Mouse (Mus musculus): ENCODE measurements around the gene Sept6. TPM values are rescaled to one million over a fixed set of nuclear protein-coding genes. Genes with fewer than 3 reads are reported as not detected.

The Sept6 gene
- polyA plus RNA-seq, 1 experiment from 2014 or later, result 3.9 TPM

DNA sequence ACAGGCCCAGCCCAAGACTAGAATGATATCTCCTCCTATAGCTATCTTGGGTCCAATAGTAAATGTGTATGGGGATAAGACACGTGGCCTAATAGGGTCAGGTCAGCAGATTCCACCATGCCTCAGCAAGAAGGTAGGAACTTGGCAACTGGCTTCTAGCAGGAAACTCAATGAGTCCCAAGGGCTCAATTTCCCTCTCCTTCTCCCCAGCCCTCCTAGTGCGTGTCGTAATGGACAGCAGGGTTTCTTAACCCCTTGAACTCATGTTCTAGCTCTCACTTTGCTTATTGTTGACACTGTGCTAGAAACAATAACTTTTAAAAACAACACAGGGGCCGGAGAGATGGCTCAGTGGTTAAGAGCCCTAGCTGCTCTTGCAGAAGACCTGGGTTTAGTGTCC lies 22.1 kb downstream of the Sept6 start:
- Histone ChIP-seq H3K36me3 (replicated peaks) (no peaks in the 10 kb centered on the region), H3K4me1 (replicated peaks) (no peaks in the 10 kb centered on the region), H3K27ac (replicated peaks) (no peak overlapping the region), H3K27me3 (no peaks in the 10 kb centered on the region), H3K9me3 (replicated peaks) (no peaks in the 10 kb centered on the region), H3K4me3 (replicated peaks) (no peak overlapping the region), H3K9ac (no peak overlapping the region), H3K4me2 (no peak overlapping the region)
- WGBS (ENCODE audit: insufficient replicate concordance), result 56% methylated on average over 4 of the region's 4 CpGs
- ATAC-seq (ENCODE audit: insufficient read depth), result no peak

- Histone ChIP-seq H3K27ac (replicated peaks) (no peak overlapping the region), H3K4me3 (replicated peaks) (no peak overlapping the region), H3K9ac (no peak overlapping the region), H3K4me1 (replicated peaks) (no peaks in the 10 kb centered on the region; the same call in 1 of the 2 replicates), H3K27me3 (no peaks in the 10 kb centered on the region), H3K36me3 (replicated peaks) (no peaks in the 10 kb centered on the region), H3K9me3 (replicated peaks) (no peaks in the 10 kb centered on the region), H3K4me2 (no peak overlapping the region)
- 34% methylated on average over 2 of the region's 2 CpGs for WGBS (ENCODE audit: insufficient replicate concordance)
- ATAC-seq (ENCODE audit: insufficient read depth), result 0 out of 2 replicates have a peak, but pooled peaks have one; percentile 18
Measured at GRCm38 (mm10) chrX:36956674-36957073, 34.9 kb downstream of the Sept6 start.

- Histone ChIP-seq H3K27ac (replicated peaks) (no peak overlapping the region), H3K9ac (no peak overlapping the region), H3K27me3 (no peaks in the 10 kb centered on the region), H3K4me1 (replicated peaks) (no peaks in the 10 kb centered on the region), H3K9me3 (replicated peaks) (no peaks in the 10 kb centered on the region), H3K4me2 (no peak overlapping the region), H3K4me3 (replicated peaks) (no peak overlapping the region), H3K36me3 (replicated peaks) (no peaks in the 10 kb centered on the region)
- no peak for ATAC-seq (ENCODE audit: insufficient read depth)
- WGBS (ENCODE audit: insufficient replicate concordance), result 73% methylated on average over 3 of the region's 3 CpGs
Measured at GRCm38 (mm10) chrX:36941106-36941505, 50.5 kb downstream of the Sept6 start.

DNA sequence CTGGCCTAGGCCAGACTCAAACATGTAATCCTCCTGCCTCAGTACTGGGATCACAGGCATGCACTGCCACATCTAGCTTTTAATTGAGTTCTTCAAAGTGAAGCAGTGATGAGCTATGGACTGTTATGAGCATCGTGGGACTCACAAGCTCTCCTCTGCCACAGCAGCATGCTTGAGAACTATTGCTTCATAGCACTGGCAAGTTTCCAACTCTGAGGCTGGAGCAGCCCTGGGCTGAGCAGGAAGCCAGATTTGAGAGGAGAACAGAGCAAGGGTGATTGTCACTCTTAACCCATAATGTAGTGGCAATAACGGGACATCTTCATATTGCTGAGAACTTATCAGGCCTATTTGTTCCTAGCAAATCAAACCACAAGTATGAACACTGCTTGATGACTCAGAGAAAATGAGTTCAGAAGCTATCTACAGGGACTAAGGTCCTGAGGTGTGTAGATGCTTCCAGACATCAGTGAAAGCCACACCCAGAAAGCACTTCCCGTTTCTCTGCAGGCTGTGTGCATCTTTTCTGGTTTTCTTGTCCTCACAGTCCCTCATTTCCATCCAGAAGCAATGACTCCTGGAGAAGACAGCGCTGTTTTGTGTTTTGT lies 51.7 kb downstream of the Sept6 start:
- no peaks in the 10 kb centered on the region for H3K27me3 ChIP-seq
- no peak overlapping the region for H3K4me2 ChIP-seq
- ATAC-seq (ENCODE audit: insufficient read depth), result no peak
- no peaks in the 10 kb centered on the region for H3K36me3 ChIP-seq (replicated peaks)
- H3K9ac ChIP-seq, result no peak overlapping the region
- WGBS (ENCODE audit: insufficient replicate concordance), result 49% methylated on average over 4 of the region's 4 CpGs
- H3K4me1 ChIP-seq (replicated peaks), result no peaks in the 10 kb centered on the region
- H3K27ac ChIP-seq (replicated peaks), result no peak overlapping the region
- no peaks in the 10 kb centered on the region for H3K9me3 ChIP-seq (replicated peaks)
- H3K4me3 ChIP-seq (replicated peaks), result no peak overlapping the region

- no peak overlapping the region for H3K9ac ChIP-seq
- no peaks in the 10 kb centered on the region for H3K9me3 ChIP-seq (replicated peaks)
- no peaks in the 10 kb centered on the region for H3K4me1 ChIP-seq (replicated peaks)
- no peaks in the 10 kb centered on the region for H3K27me3 ChIP-seq
- H3K4me3 ChIP-seq (replicated peaks), result no peak overlapping the region
- 61% methylated on average over 7 of the region's 7 CpGs for WGBS (ENCODE audit: insufficient replicate concordance)
- no peak overlapping the region for H3K4me2 ChIP-seq
- H3K27ac ChIP-seq (replicated peaks), result no peak overlapping the region
- ATAC-seq (ENCODE audit: insufficient read depth), result no peak
- H3K36me3 ChIP-seq (replicated peaks), result no peaks in the 10 kb centered on the region
Measured at GRCm38 (mm10) chrX:36935326-36935966, 56.1 kb downstream of the Sept6 start.

- ATAC-seq (ENCODE audit: insufficient read depth), result no peak
- no peak overlapping the region for H3K9ac ChIP-seq
- H3K27ac ChIP-seq (replicated peaks), result no peak overlapping the region
- 41% methylated on average over 1 of the region's 1 CpGs for WGBS (ENCODE audit: insufficient replicate concordance)
- no peak overlapping the region for H3K4me3 ChIP-seq (replicated peaks)
- H3K9me3 ChIP-seq (replicated peaks), result no peaks in the 10 kb centered on the region
- no peak overlapping the region for H3K4me2 ChIP-seq
- H3K4me1 ChIP-seq (replicated peaks), result no peaks in the 10 kb centered on the region
- H3K36me3 ChIP-seq (replicated peaks), result no peaks in the 10 kb centered on the region
- H3K27me3 ChIP-seq, result no peaks in the 10 kb centered on the region
Measured at GRCm38 (mm10) chrX:36930574-36930973, 61.0 kb downstream of the Sept6 start.

DNA sequence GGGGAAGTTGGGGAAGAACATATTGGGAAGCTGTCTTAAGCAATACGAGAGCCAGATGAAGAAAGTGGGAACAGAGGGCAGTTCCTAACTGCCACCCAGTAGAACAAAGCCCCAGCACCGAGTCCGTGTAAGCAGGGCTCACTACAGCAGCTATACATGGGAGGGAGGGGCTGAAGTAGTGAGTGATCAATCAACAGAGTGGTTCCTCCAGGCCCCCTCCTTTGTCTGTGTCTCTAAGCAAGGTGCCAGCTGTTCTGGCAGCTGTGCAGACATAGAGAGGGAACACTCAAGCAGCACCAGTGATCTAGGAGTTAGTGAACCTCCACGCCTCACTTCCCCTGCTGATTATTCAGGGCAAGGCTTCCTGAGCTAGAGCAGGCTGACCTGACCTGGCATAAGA lies 61.9 kb downstream of the Sept6 start:
- whole genome bisulfite sequencing (ENCODE audit: insufficient replicate concordance), result 52% methylated on average over 4 of the region's 4 CpGs
- H3K4me3 ChIP-seq (replicated peaks), result no peak overlapping the region
- H3K4me2 ChIP-seq, result no peak overlapping the region
- no peaks in the 10 kb centered on the region for H3K4me1 ChIP-seq (replicated peaks)
- no peaks in the 10 kb centered on the region for H3K27me3 ChIP-seq
- H3K9ac ChIP-seq, result no peak overlapping the region
- no peak for ATAC-seq (ENCODE audit: insufficient read depth)
- H3K27ac ChIP-seq (replicated peaks), result no peak overlapping the region
- H3K9me3 ChIP-seq (replicated peaks), result no peaks in the 10 kb centered on the region
- no peaks in the 10 kb centered on the region for H3K36me3 ChIP-seq (replicated peaks)

DNA sequence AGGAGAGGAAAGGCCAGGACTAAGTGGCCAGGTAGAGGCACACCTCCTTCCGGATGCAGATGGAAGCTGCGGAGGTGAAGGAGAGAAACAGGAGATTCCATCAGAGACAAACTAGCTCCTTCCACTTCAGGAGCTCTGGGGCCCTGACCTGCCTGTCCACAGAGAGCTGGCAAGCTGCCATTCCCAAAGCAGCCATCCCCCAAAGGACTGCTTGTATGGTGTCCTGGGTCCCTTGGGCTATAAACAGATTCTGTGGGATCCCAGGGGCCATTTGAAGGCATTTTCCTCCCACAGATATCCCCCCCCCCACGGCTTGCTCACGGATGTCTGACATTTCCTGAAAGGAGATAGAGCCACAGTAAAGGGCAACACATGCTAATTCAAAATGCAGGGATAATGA lies 62.8 kb downstream of the Sept6 start:
- WGBS (ENCODE audit: insufficient replicate concordance), result 64% methylated on average over 4 of the region's 4 CpGs

DNA sequence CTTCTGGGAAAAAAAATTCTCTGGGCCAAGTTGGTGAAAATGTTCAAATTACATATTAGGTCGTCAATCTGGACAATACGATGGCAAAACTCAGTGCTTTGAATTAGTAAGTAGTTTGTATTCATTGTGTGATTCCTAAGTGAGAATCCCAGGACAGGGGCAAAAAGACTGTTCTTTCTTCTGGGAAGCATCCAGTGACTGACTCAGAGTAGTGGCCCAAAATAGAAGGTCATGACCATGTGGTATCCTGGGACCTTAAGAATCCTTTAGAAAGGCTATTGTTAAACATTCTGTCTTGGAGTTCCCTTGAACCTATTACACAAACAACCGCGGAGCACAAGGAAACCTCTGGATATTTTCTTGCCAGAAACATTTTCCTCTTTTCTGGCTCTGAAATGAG lies 70.2 kb downstream of the Sept6 start:
- H3K27ac ChIP-seq (replicated peaks), result no peak overlapping the region
- WGBS (ENCODE audit: insufficient replicate concordance), result 66% methylated on average over 4 of the region's 4 CpGs

More for the DNA sequence above, 62.8 kb downstream of the Sept6 start:
- Histone ChIP-seq H3K27ac (replicated peaks) (no peak overlapping the region), H3K4me1 (replicated peaks) (no peaks in the 10 kb centered on the region), H3K36me3 (replicated peaks) (no peaks in the 10 kb centered on the region), H3K4me3 (replicated peaks) (no peak overlapping the region), H3K27me3 (no peaks in the 10 kb centered on the region), H3K9ac (no peak overlapping the region), H3K9me3 (replicated peaks) (no peaks in the 10 kb centered on the region), H3K4me2 (no peak overlapping the region)
- no peak for ATAC-seq (ENCODE audit: insufficient read depth)

DNA sequence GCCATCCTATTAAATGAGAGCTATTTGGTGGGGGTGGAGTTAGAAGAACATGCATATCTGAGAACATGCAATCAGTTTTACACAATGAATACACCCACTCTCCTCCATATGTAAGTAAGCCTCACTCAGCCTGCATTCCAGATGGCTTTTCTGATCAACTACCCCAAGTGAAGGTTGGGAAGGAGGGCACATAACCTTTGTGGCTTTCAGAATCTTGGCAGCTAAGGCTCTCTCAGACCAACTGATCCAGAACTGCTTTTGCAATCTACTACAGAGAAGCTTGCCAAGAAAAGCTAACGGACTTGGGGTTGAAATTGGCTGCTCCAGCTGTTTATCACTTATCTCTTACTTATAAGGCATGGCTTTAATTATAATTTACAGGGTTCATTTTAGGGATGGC lies 73.8 kb downstream of the Sept6 start:
- 58% methylated on average over 1 of the region's 1 CpGs for WGBS (ENCODE audit: insufficient replicate concordance)
- H3K4me2 ChIP-seq, result no peak overlapping the region
- H3K9me3 ChIP-seq (replicated peaks), result no peaks in the 10 kb centered on the region
- H3K36me3 ChIP-seq (replicated peaks), result no peaks in the 10 kb centered on the region
- no peak overlapping the region for H3K4me3 ChIP-seq (replicated peaks)
- H3K27me3 ChIP-seq, result no peaks in the 10 kb centered on the region
- H3K27ac ChIP-seq (replicated peaks), result no peak overlapping the region
- H3K4me1 ChIP-seq (replicated peaks), result no peaks in the 10 kb centered on the region
- H3K9ac ChIP-seq, result no peak overlapping the region
- ATAC-seq (ENCODE audit: insufficient read depth), result no peak

More for the DNA sequence above, 70.2 kb downstream of the Sept6 start:
- no peaks in the 10 kb centered on the region for H3K4me1 ChIP-seq (replicated peaks)
- H3K9me3 ChIP-seq (replicated peaks), result no peaks in the 10 kb centered on the region
- H3K4me3 ChIP-seq (replicated peaks), result no peak overlapping the region
- H3K36me3 ChIP-seq (replicated peaks), result no peaks in the 10 kb centered on the region
- no peak overlapping the region for H3K9ac ChIP-seq
- H3K27me3 ChIP-seq, result no peaks in the 10 kb centered on the region
- no peak overlapping the region for H3K4me2 ChIP-seq
- ATAC-seq (ENCODE audit: insufficient read depth), result no peak

GRCm38 (mm10) chrX:36911343-36911742 lies 80.3 kb downstream of the Sept6 start:
- Histone ChIP-seq H3K36me3 (replicated peaks) (no peaks in the 10 kb centered on the region), H3K4me2 (no peak overlapping the region), H3K9ac (no peak overlapping the region), H3K4me3 (replicated peaks) (no peak overlapping the region), H3K27me3 (no peaks in the 10 kb centered on the region), H3K4me1 (replicated peaks) (no peaks in the 10 kb centered on the region), H3K27ac (replicated peaks) (no peak overlapping the region), H3K9me3 (replicated peaks) (no peaks in the 10 kb centered on the region)
- WGBS (ENCODE audit: insufficient replicate concordance), result 37% methylated on average over 12 of the region's 12 CpGs
- no peak for ATAC-seq (ENCODE audit: insufficient read depth)

- ATAC-seq (ENCODE audit: insufficient read depth), result no peak
- H3K27me3 ChIP-seq, result no peaks in the 10 kb centered on the region
- no peak overlapping the region for H3K4me2 ChIP-seq
- WGBS (ENCODE audit: insufficient replicate concordance), result 35% methylated on average over 5 of the region's 5 CpGs
- no peaks in the 10 kb centered on the region for H3K36me3 ChIP-seq (replicated peaks)
- no peak overlapping the region for H3K9ac ChIP-seq
- H3K27ac ChIP-seq (replicated peaks), result no peak overlapping the region
- no peaks in the 10 kb centered on the region for H3K9me3 ChIP-seq (replicated peaks)
- H3K4me3 ChIP-seq (replicated peaks), result no peak overlapping the region
- peaks cover 9% of the 10 kb centered on the region for H3K4me1 ChIP-seq (replicated peaks)
Measured at GRCm38 (mm10) chrX:36906539-36906938, 85.1 kb downstream of the Sept6 start.

Measured in liver, embryonic 15.5 days (tissue).